Mouse (Mus musculus): ENCODE results near the gene Mgat5b. TPM values are rescaled to one million over a fixed set of nuclear protein-coding genes. Genes with fewer than 3 reads are reported as not detected.

The Mgat5b gene
- total RNA-seq, 2 experiments from 2014 or later = 0.36 to 1.1 TPM

DNA sequence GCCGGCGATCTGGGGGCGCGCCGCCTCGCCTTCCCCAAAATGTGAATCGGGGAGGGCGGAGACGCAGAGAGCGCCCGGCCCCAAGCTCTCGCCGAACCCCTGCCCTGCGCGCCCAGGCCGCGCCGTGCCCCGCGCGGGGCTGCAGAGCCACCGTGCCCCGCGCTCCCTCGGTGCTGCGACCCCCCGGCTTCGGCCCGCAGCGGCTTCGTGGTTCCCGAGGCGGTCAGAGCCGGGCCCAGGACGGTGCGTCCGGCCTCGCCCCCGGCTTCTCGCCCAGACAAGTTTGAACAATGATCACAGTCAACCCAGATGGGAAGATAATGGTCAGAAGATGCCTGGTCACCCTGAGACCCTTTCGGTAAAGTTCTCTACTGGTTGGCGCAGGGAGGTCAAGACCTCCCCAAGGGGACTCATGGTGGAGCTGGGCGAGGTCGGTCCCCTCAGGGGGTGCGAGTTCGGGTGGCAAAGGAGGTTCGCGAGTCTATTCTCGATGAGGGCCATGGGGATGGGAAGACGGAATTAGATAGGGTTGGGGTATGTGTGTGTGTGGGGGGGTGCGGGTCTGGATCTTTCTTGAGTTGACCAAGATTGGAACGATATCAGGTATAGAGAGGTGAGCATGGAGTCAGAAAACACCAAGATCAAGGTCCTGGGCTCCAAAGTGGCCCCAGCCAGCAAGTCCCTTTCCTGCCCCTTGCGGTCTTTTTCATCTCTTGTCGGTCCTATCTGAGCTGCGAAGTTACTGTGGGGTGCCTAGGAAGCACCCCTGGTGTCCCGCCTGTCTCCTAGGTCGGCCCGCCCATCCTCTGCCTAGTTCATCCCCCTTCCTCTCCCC lies 740 bp downstream of the Mgat5b start:
- DNase-seq = peak in 1 of 2 experiments; percentile 3

DNA sequence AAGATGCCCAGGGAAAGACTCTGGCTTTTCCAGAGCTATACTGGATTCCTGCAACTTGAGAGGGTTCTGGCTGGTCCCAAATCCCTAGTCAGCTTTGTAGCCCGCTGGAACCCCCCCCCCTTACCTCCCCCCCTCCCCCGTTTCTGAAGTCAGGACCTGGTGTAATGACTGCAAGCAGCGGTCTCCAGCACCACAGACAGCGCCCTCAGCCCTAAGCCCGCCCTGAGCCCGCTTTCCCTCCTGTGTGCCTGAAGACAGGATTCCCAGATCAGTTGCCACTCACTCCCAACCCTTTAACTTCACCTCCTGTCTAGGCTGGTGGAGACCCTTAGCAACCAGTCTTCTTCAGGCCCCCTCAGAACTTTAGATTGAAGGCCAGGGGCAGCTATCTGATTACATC lies 2.1 kb downstream of the Mgat5b start:
- peak; percentile 34 to 51 for DNase-seq

DNA sequence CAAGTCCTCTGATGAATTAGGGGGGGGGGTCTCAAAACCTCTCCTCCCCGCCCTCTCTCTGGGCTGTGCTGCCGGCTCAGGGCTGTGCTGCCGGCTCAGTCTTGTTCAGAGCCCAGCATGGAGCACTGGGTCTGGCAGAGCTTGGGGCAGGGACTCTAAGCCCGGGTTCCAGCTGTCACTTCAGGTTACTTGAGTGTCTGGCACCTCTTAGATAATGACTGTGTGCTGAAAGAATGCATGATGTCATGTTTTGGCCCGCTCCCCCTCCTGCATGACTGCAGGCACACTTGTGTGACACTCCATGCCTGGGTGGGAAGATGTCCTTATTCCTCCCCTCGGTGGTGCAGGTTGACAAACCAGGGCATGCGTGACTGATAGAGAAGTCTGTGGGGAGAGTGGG lies 3.4 kb downstream of the Mgat5b start:
- DNase-seq = peak; percentile 26 to 36

DNA sequence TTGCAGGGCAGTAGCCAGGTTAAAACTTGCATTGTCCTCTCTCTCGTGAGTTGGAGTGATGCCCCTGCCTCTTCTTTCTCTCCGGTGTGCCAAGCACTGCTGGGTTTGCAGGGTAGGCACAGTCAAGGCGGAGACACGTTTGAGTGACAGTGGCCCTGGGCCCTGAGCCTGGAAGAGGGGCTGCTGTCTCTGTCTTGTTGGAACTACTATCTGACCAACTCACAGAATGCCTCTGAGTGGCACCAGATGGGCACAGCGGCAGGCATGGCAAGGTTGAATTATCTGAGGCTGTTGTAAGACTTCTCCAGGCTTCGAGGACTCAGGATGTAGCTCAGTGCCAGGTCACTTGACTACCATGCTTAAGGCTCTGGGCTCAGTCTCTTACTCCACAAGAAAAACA lies 9.4 kb downstream of the Mgat5b start:
- DNase-seq = no peak

DNA sequence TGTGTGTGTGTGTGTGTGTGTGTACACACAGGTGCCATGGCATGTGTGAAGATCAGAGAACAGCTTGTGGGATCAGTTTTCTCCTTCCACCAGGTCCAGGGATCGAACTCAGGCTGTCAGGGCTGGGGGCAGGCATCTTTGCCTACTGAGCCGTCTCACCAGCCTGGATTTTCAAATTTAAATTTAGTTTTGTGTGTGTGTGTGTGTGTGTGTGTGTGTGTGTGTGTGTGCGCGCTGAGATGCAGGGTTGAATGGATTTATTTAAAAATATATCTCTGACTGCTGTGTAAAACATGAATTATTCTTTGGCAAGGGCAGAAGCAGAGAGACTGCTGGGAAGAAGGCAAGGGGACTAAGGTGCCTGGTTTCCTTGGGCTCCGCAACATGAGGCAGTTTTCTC lies 16.2 kb downstream of the Mgat5b start:
- no peak for DNase-seq

DNA sequence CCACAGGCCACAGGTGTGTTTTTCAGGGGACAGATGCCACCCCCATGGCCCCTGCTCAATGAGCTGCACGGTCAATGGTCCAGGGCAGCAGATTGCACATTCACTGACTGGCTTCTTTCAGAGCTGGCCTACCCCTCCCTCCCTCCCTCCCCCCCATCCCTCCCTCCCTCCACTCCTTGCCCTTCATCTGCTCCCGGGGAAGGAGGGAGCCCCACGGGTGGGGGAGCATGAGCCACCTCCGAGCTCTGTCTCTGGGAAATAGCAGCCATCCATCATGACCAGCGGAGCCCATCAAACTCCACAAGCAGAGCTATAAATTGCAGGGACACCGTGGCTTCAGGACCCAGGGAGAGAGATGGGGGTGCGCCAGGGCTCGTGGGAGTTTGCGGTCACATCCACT lies 16.7 kb downstream of the Mgat5b start:
- no peak for DNase-seq

DNA sequence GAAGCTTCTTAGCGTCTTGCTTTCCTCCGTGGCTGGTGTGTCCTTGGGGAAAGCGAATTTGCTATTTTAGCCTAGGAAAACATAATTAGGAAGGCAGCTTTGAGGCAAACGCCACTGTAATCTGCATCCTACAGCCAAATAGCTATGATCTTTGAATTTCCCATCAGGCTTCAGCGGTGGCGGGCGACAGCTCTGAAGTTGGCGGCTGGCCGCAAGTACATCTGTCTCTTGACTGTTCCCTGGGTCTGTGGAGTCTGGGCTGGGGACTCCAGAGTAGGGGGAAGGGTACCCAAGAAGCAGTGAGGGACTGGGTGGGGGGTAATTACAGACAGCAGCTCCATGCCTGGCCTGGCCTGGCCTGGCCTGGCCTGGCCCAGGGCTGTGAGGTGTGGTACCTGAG lies 17.3 kb downstream of the Mgat5b start:
- DNase-seq = no peak

DNA sequence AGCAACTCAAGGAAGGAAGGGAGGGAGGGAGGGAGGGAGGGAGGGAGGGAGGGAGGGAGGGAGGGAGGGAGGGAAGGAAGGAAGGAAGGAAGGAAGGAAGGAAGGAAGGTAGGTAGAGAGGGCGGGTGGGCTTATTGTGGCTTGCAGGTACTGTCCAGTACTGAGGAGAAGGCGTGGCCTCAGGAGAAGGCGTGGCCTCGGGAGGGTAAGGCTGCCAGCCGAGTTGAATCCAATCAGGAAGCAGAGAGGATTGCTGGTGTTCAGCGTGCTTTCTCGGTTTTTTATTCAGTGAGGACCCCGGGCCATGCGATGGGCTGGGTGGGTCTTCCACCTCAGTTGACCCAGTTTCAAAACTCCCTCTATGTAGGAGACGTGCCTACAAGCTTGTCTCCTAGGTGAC lies 18.5 kb downstream of the Mgat5b start:
- no peak for DNase-seq

DNA sequence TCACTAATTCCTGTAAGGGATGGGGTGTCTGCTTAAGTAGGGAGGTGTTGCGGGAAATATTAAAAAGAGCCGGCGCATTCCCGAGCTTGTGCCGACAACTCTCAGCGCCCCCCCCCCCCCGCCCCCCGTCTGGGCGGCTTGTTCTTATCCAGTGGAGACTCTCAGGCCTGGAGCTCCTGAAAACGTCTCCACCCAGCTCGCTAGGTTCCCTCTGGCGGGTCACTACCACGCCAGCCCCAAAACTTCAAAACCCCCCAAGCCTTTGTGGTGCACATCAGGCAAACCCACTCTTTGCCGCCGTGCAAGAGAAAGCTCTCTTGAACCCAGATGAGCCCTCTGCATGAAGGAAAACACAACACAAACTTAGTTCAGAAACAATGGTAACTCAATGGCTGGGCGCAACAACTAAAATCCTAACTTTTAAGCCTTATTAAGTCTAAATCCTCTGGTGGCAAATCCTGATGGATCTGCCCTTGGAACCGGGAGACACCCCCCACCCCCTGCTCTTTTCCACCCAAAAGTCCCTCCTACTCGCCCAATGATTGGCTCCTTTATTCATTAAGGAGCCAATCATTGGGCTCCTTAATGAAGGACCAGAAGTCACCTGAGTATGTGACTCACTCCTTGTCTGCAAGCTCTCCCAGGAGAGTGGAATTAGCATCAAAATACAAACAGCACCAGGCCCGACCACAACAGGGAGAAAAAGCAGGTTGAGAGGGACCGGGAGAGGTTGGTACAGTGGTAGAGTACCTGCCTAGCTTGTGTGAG lies 21.6 kb downstream of the Mgat5b start:
- DNase-seq = no peak

DNA sequence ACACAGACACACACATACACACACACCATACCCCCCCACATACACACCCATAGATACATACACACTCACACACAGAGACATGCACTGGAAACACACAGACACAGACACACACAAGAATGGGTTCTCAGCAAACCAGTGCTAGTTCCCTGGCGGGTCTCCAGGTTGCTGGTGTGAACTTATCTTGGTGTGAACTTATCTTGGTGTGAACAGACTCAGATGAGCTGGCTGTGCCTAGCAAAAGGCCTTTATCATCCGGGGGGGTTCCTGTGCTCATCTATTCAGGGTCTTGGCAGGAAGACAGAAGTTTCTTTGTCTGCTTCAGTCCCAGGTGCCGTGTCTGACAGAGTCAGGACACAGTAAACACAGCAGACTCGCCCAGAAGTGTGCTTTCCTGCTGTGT lies 25.7 kb downstream of the Mgat5b start:
- DNase-seq = no peak

DNA sequence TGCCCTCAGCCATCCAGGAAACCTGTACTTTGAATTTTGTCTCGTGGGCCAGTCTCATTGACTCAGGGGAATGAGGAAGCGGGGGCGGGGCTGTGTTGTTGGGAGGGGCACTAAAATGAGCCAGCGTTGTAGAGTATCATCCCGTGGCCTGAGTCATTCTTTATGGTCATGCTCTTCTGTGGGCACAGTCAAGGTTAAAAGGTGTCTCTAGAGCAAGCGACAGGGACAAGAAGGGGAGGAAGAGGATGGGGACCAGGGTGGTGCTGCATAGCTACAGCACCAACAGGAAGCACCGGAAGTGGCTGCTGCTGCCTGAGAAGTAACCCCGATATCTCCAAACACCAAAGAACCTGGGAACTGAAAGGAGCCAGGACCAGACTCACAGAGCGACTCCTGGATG lies 31.2 kb downstream of the Mgat5b start:
- DNase-seq = peak; percentile 76 to 83

DNA sequence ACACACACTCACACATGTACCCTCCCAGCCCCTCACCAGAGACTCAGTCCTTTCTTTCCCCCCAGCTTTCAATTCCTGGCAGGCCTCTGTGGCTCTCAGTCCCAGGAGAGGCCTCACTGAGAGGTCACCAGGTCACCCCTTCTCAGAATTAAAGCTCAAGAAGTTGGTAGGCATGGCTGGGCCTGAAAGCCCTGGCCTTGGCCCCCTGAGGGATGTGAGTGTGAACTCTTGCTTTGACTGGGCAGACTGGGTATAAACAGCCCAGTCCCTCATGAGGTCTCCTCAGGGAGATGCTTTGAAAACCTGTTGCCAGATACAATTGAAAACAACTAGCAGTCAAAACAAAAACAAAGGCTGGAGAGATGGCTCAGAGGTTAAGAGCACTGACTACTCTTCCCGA lies 32.8 kb downstream of the Mgat5b start:
- peak in 1 of 2 experiments; percentile 28 for DNase-seq

DNA sequence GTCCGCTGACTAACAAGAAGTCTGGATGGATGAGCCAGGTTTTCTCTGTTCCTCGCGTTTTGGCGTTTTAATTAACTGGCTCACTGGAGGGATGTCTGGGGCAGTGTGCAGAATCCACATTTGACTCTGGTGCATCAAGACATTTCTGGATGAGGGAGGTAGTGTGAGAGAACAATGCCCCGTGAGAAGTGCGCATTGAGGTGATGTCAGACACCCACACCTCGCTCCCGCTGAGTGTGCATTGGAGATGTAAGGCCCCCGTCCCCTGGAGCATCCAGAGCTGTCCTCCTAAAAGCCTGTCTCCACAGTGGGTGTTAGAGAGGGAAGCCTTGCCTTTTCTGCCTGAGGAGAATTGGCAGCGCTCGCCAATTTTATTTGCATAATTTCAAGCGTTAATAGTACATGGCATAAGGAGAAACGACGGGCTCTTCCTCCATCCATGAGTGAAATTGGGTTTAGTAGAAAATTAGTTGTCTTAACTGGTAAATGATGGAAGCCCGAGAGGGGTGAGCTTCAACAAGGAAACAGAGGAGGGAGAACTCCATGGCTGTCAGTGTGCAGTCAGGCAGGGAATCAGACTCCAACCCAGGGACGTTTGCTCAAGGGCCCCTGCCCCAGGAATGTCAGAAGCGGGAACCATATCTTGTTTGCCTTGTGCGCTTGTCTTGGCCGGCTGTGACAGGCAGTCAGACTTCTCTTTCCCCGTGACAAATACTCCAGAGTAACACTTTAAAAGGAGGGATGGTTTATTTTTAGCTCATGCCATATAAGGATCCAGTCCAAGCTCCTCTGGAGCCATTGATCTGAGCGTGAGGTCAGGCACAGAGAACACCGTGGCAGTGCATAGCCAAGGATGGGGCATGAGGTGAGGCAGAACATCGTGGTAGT lies 35.8 kb downstream of the Mgat5b start:
- DNase-seq = no peak

DNA sequence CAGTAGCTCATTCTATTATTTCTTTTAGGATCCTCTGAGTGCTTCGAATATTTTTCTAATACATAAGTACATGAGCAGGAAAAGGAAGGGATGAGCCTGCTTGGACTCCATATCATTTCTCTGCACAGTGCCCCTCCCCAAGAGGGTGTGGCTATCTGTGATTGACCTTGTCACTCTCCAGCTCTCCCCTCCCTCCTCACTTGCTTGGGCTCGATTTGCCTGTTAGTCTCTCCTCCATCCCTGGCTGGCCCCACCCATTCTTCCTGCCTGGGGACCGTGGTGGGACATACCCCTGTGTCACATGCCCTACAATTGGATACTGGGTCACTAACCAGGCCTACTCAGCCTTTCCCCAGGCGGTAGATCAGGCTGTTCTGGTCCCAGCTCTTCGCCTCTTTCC lies 39.9 kb downstream of the Mgat5b start:
- DNase-seq = no peak

DNA sequence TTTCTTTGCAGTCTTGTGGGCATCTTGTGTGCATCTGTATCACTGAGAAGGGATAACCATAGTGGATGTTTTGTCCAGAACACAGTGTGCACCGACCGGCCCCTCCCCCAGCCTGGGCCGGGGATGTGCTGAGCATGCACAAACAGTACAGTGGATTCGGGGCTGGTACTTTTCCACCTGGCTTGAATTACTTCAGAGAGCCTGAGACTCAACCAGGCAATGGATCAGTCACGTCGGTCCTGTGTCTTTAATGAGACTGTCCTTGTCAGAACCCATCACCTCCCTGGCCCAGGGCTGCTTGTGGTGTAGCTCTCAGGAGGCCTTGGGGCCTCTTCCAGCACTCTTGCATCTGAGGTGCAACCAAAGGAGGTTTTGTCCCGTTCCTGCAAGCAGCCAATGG lies 46.4 kb downstream of the Mgat5b start:
- DNase-seq = peak; percentile 64 to 71

DNA sequence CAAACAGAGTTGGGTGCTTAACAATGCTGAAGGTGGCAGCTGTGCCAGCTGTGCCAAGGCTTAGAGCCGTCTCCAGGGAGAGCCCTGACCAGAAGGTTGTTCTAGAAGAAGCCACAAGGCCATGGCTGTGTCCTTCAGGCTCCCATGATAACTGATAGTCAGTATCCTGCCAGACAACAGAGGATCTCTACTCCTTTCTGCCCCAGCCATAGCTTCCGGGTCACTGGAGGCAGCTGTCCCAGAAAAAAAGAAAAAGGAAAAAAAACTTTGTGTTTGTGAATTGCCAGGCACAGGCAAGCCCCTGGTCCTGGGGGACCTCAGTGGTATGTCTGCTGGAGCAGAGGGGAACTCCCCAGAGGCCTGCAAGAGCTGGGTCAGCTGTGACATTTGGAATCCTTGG lies 47.3 kb downstream of the Mgat5b start:
- peak; percentile 50 to 67 for DNase-seq

DNA sequence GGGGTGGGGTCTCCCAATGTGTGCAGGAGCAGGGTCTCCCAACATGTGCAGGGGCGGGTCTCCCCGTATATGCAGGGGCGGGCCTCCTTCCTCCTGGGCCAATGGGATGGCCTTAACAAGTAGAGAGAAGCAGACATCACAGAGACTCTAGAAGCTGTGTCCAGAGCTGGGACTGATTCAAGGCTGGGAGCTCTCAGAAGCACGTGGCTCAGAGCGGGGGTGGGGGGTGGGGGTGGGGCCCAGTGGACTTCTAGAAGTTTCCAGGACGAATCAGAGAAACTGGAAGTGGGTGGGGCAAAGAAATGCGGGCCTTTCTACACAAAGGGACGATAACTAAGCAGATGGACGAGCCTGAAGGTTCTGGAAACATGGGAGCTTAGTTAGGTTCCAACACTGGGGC lies 49.9 kb downstream of the Mgat5b start:
- DNase-seq = no peak

DNA sequence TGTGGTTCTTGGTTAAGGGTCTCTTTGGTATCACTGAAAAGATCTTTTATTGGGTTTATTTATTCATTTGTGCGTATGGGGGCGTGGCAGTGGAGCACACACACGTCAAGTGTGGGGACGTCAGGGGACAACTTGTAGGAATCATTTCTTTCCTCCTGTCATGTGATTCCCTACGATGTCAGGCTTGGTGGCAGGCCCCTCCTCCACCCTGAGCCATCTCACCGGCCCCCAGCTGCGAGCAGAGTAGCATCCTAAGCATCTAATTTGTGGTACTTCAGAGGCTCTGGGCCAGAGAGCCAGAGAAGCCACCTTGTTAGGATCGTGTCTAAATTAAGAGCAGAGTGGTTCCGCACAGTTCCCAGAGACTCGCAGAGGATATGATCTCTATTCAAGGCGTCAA lies 50.8 kb downstream of the Mgat5b start:
- DNase-seq = no peak

DNA sequence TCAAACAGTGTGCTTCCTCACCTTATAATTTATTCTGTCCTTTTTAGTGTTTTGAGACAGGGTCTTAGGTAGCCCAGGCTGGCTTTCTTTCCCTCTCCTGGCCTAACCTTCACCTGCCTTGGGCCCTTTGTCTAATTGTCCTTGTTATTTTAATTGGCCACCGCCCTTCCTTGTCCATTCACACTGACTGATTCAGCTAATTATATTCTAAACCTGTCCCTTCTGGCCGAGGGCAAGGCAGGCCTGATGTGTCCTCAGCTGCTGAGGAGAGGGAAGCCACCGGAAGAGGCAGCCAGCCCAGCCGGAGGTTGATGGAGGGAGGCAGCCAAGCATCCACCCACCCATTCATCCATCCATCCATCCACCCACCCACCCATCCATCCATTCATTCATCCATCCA lies 52.2 kb downstream of the Mgat5b start:
- DNase-seq = no peak

DNA sequence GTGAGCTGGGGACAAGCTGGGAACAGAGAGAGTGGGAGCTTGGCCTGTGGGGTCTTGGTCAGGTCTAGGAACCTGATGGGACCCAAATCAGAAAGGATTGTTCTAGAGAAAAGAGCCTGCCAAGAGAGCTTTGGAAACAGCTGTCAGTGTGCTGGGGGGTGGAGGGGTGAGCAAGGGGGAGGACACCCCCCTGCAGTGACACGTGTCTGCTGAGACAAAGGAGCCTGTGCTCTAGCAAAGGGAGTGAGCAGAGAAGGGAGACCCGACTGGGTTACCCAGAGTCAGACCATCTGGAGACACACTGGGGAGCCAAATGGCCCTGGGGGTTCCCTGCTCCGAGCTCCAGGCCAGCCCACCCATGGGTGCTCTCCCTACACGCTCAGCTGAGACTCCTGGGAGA lies 54.2 kb downstream of the Mgat5b start:
- no peak for DNase-seq

DNA sequence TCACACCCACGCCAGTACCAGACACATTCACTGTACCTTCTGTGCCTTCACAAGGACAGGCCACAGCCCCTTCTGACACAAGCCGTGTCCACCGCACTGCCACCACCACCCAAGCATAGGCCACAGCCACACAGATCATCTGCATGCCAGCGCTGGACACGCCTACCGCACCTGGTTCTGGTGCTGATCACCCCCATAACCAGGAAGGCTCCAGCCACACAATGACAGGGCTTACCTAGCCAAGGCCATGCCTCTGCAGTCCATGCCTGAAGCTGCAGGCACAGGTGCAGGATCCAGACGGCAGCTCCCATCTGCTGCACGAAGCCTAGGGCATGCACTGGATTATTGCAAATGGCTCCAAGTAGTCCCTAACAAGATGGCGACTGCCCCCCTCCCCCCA lies 54.8 kb downstream of the Mgat5b start:
- no peak for DNase-seq

DNA sequence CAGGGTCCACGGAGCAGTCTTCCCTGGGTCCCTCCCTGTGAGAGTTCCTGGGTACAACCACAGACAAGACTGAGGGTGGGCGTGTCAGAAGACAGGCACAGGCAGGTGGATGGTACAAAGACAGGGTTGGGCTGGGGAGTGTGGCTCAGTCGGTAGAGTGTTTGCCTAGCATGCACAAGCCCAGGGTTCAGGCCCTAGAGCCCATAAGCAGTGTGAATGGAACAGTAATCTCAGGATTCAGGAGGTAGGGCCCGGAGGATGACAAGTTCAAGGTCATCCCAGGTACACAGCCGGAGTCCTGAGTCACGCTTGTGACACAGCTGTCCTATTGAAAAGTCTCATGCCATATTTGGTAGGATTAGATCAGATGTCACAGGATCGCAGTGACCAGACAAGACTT lies 55.7 kb downstream of the Mgat5b start:
- no peak for DNase-seq

DNA sequence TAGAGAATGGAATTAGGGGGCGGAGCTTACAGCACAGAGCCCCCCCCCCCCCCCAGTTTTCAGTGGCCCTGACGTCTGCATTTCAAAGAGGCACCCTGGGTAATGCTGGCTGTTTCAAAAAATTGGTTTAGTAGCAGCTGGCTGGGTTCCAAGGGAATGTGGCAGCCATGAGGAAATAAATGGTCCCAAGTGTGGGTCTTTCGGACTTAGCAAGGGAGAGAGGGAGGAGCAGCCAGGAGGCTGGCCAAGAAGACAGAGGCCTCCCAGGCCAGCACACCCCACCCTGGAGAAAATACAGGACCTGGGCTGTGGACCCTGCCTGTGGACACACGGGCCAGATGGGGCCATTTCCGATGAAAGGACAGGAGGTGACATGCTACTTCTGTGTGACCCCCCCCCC lies 61.6 kb downstream of the Mgat5b start:
- DNase-seq = peak; percentile 37 to 69
